Mouse (Mus musculus) liver, embryonic 13.5 days (tissue): ENCODE data around the gene Mcpt8. TPM values are rescaled to one million over a fixed set of nuclear protein-coding genes. Genes with fewer than 3 reads are reported as not detected.
"Not testable (repeated sequence)": the region's sequence is repeated elsewhere in the genome, so short reads cannot be mapped to it uniquely, and the experiment has no call there.

ENCODE experiments used
- ATAC-seq: fragments of 200-750 bp; cut with Nextera tagmentation; 2 replicates; pipeline ENCODE4 v1.8.0; 2017; ENCODE audit warnings: low read depth, mild to moderate bottlenecking, moderate number of reproducible peaks, moderate library complexity
- DNase-seq: peaks from one replicate; pipeline ENCODE4 v3.0.0; 2022
- H3K27ac ChIP-seq: fragments of 300-500 bp; sonication (generic); 2 replicates; pipeline ENCODE4 v1.5.1; 2015; ENCODE audit warnings: moderate library complexity, mild to moderate bottlenecking, inconsistent platforms
- H3K27me3 ChIP-seq: fragments of 300-500 bp; sonication (generic); 2 replicates; pipeline ENCODE4 v1.6.1; 2015; ENCODE audit warnings: mild to moderate bottlenecking, inconsistent platforms
- H3K36me3 ChIP-seq: fragments of 300-500 bp; sonication (generic); 2 replicates; pipeline ENCODE4 v1.6.1; 2015; ENCODE audit warnings: mild to moderate bottlenecking, inconsistent platforms
- H3K4me1 ChIP-seq: fragments of 300-500 bp; sonication (generic); replicated peaks from 2 replicates; pipeline ENCODE4 v1.6.1; 2015; ENCODE audit warnings: inconsistent platforms
- H3K4me2 ChIP-seq: fragments of 300-500 bp; sonication (generic); 2 replicates; pipeline ENCODE4 v1.6.1; 2015; ENCODE audit warnings: inconsistent platforms, mild to moderate bottlenecking, moderate library complexity
- H3K4me3 ChIP-seq: fragments of 300-500 bp; sonication (generic); replicated peaks from 2 replicates; pipeline ENCODE4 v1.5.1; 2015; ENCODE audit warnings: mild to moderate bottlenecking, inconsistent platforms
- H3K9ac ChIP-seq: fragments of 300-500 bp; sonication (generic); 2 replicates; pipeline ENCODE4 v1.6.1; 2015; ENCODE audit warnings: mild to moderate bottlenecking, inconsistent platforms
- H3K9me3 ChIP-seq: fragments of 300-500 bp; sonication (generic); replicated peaks from 2 replicates; pipeline ENCODE4 v1.6.1; 2016; ENCODE audit warnings: inconsistent platforms
- WGBS: fragments of 180-500 bp; shearing (Covaris S2); methylation state at CpG from one replicate; pipeline ENCODE4 v1.1.7; 2015; ENCODE audit not compliant: insufficient replicate concordance; 5-methylcytosine and 5-hydroxymethylcytosine counted together
- polyA plus RNA-seq: library from polyadenylated mRNA; unstranded; fragments of >200 nt; fragmentation: Nextera tagmentation; extraction: Ambion mirVana; gene quantifications from 2 replicates; pipeline ENCODE4 v1.2.1, GENCODE M21; 2015

Mcpt8 gene
- polyA plus RNA-seq: 2.3 and 3.3 TPM in 2 replicates

DNA sequence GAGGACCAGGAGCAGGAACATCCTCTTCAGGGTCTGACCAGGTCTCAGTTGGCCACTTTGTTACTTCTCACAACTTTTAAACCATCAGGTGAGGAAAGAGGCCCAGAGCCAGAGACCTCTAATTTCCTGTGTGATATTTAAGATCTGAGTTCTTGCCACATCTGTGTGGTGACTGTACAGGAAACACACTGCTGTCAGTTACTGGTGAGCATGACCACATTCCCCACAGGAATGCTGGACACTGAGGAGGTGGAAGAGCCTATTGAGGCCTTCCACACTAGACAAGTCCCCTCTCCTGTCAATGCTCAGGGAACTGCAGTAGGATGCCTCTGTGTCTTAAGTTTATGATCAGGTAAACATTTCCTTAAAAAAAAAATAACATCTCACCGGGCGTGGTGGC, at the start of gene Mcpt8:
Gene Mcpt8 (minus strand): TSS at position 107 of the 400 bp plus-strand sequence.
- Histone ChIP-seq H3K4me2 (no peak within 1 kb of the TSS), H3K9ac (no peak within 1 kb of the TSS), H3K4me1 (no peaks in the 10 kb centered on the region), H3K27me3 (no peaks in the 10 kb centered on the region), H3K27ac (no peak within 1 kb of the TSS), H3K9me3 (no peaks in the 10 kb centered on the region), H3K36me3 (no peaks in the 10 kb centered on the region), H3K4me3 (no peak within 1 kb of the TSS)
- no peak for DNase-seq
- no peak for ATAC-seq
- 75% methylated on average over 2 of the region's 2 CpGs for WGBS

DNA sequence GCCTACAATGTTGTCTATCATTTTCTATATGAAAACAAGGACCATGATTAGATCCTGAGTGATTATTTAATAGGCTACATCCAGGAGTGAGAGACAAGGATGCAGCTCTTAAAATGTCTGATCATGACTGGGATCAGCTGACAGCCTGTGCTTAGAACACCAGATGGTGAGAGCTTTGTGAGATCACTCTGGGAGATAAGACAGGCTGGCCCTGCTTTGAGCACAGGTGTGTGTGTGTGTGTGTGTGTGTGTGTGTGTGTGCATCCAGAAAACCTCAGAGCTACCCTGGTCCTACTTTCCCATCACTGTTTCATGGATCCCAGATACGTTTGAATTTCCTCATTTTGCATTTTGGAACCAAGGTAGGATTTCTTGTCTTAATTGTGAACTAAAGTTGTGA, 48.6 kb upstream of the Mcpt8 start:
- H3K4me2 ChIP-seq, H3K4me3 ChIP-seq, ATAC-seq, DNase-seq, H3K27me3 ChIP-seq, H3K27ac ChIP-seq, H3K9ac ChIP-seq, H3K4me1 ChIP-seq, H3K9me3 ChIP-seq, H3K36me3 ChIP-seq: not testable (repeated sequence)
- WGBS: 61% methylated on average over 1 of the region's 1 CpGs

- H3K9me3 ChIP-seq, H3K27me3 ChIP-seq, H3K4me1 ChIP-seq, DNase-seq, H3K9ac ChIP-seq, H3K27ac ChIP-seq, H3K4me3 ChIP-seq, H3K4me2 ChIP-seq, H3K36me3 ChIP-seq, ATAC-seq: not testable (repeated sequence)
- 41% methylated on average over 2 of the region's 2 CpGs for WGBS
Measured at GRCm38 (mm10) chr14:56132508-56132907, 47.4 kb upstream of the Mcpt8 start, which contains the start of gene Gzmd. Gene Gzmd, minus strand, starts transcription at chr14:56132608.

- no peak overlapping the region for H3K9ac ChIP-seq
- no peak overlapping the region for H3K27ac ChIP-seq
- no peak for DNase-seq
- no peaks in the 10 kb centered on the region for H3K9me3 ChIP-seq
- ATAC-seq: no peak
- H3K4me3 ChIP-seq: no peak overlapping the region
- no peaks in the 10 kb centered on the region for H3K27me3 ChIP-seq
- H3K36me3 ChIP-seq: no peaks in the 10 kb centered on the region
- H3K4me1 ChIP-seq: no peaks in the 10 kb centered on the region
- WGBS: 32% methylated on average over 3 of the region's 3 CpGs
- H3K4me2 ChIP-seq: no peak overlapping the region
Measured at GRCm38 (mm10) chr14:56128341-56128740, 43.3 kb upstream of the Mcpt8 start.

DNA sequence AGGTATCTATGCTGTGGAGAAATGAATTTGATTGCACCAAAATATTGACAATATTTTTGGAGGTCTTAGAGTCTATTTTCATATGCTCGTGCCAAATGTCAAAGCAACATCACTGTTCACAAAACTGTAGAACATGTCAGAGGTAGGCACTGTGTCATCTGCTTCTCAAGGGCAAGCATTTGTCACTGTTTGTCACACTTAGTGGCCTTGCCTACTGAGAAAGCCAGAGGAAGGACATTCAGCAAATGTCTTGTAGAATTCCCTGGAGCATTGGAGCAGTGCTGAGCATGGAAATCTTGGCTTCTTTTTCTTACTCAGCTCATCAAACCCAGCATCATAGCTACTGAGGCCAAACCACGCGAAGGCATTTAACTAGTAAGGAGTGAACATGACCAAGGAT, 38.4 kb upstream of the Mcpt8 start:
- WGBS: 56% methylated on average over 3 of the region's 3 CpGs

GRCm38 (mm10) chr14:56120525-56120924, 35.5 kb upstream of the Mcpt8 start, which contains the start of gene Gzme:
Gene Gzme, minus strand, starts transcription at chr14:56120625.
- Histone ChIP-seq H3K9me3 (no peaks in the 10 kb centered on the region), H3K27me3 (no peaks in the 10 kb centered on the region), H3K27ac (no peak within 1 kb of the TSS), H3K9ac (no peak within 1 kb of the TSS), H3K4me2 (no peak within 1 kb of the TSS), H3K4me1 (no peaks in the 10 kb centered on the region), H3K4me3 (no peak within 1 kb of the TSS), H3K36me3 (no peaks in the 10 kb centered on the region)
- ATAC-seq (no peak), DNase-seq (no peak)

More for the DNA sequence above, 38.4 kb upstream of the Mcpt8 start:
- Histone ChIP-seq H3K27ac (no peak overlapping the region), H3K9me3 (no peaks in the 10 kb centered on the region), H3K9ac (no peak overlapping the region), H3K4me1 (no peaks in the 10 kb centered on the region), H3K36me3 (no peaks in the 10 kb centered on the region), H3K27me3 (no peaks in the 10 kb centered on the region), H3K4me2 (no peak overlapping the region), H3K4me3 (no peak overlapping the region)
- ATAC-seq (no peak), DNase-seq (no peak)

DNA sequence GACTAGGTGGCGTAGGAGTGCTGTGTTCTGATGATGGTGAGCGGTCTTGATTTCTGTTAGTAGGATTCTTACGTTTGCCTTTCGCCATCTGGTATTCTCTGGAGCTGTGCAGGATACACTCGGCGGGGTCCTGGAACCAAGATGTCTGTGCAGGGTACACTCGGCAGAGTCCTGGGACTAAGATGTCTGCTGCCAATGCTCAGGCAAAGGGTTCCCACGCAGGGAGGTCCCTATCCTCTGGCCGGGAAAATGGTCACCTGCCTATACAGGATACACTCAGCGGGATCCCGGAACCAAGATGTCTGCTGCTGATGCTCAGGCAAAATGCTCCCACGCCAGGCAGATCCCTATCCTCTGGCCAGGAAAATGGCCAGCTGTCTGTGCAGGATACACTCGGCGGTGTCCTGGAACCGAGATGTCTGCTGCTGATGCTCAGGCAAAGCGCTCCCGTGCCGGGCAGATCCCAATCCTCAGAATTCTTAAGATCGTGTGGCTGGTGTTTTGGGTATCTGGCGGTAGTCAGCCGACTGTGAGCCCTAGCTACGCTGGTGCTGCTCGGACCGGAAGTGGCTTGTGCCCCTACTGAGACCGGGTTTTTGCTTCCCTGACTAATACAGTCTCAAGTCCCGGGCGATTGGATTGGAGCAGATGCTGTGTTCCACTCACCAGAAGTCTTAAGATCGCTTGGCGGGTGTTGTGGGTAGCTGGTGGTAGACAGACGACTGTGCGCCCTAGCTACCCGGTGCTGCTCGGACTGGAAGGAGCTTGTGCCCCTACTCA, 30.6 kb upstream of the Mcpt8 start:
- H3K4me3 ChIP-seq, H3K9me3 ChIP-seq, DNase-seq, H3K4me1 ChIP-seq, H3K9ac ChIP-seq, H3K27me3 ChIP-seq, H3K4me2 ChIP-seq, H3K36me3 ChIP-seq, H3K27ac ChIP-seq, ATAC-seq: not testable (repeated sequence)
- 75% methylated on average over 33 of the region's 33 CpGs for WGBS

DNA sequence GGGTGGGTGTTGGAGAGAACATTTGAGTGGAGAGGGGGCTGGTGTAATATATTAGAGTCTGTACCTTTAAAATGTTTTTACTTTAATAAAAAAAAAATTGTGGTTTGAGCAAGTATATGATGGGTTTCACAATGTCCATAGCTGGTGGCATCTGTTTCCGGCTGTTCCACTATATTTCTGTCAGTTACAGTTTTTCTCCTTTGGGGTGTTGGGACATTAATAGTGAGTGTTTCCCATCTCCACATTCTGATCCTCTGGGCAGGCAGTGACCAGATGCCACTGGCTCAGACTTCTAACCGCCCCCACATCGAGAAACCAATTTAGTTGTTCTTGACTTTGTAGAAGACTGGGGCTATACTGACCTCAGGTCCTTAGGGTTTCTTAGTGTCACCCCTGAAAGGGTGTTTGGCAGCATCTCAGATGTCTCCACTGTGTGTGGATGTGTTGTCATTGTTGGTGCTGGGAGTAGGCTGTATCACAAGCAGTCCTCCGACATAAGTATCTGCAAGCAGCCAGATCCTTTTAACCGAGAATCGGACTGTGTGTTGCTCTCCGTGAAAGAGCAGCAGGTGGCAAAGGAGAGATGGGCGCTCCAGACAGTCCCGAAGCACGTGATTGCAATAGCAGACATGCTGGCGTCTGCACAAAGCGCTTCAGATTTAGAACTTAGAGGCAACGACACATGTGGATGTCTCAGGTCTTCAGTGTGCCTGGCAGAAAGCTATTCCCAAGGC, 20.5 kb upstream of the Mcpt8 start:
- Histone ChIP-seq H3K27ac (no peak overlapping the region), H3K27me3 (no peaks in the 10 kb centered on the region), H3K4me1 (no peaks in the 10 kb centered on the region), H3K4me2 (no peak overlapping the region), H3K4me3 (no peak overlapping the region), H3K9me3 (no peaks in the 10 kb centered on the region), H3K9ac (no peak overlapping the region), H3K36me3 (no peaks in the 10 kb centered on the region)
- ATAC-seq (no peak), DNase-seq (no peak)
- WGBS: 68% methylated on average over 13 of the region's 13 CpGs

- Histone ChIP-seq H3K9me3 (no peaks in the 10 kb centered on the region), H3K4me2 (no peak overlapping the region), H3K9ac (no peak overlapping the region), H3K4me1 (no peaks in the 10 kb centered on the region), H3K4me3 (no peak overlapping the region), H3K27me3 (no peaks in the 10 kb centered on the region), H3K36me3 (no peaks in the 10 kb centered on the region), H3K27ac (no peak overlapping the region)
- DNase-seq: no peak
- ATAC-seq: no peak
- 54% methylated on average over 5 of the region's 5 CpGs for WGBS
Measured at GRCm38 (mm10) chr14:56105016-56105415, 19.9 kb upstream of the Mcpt8 start.

GRCm38 (mm10) chr14:56103452-56103851, 18.4 kb upstream of the Mcpt8 start:
- Histone ChIP-seq H3K9ac (no peak overlapping the region), H3K4me1 (no peaks in the 10 kb centered on the region), H3K27ac (no peak overlapping the region), H3K27me3 (no peaks in the 10 kb centered on the region), H3K36me3 (no peaks in the 10 kb centered on the region), H3K4me2 (no peak overlapping the region), H3K9me3 (no peaks in the 10 kb centered on the region), H3K4me3 (no peak overlapping the region)
- no peak for ATAC-seq
- DNase-seq: no peak
- WGBS: 55% methylated on average over 3 of the region's 3 CpGs

GRCm38 (mm10) chr14:56102386-56102785, 17.3 kb upstream of the Mcpt8 start, which contains the start of gene Ctsg:
Gene Ctsg, minus strand, starts transcription at chr14:56102574.
- H3K4me2 ChIP-seq: no peak within 1 kb of the TSS
- H3K27ac ChIP-seq: no peak within 1 kb of the TSS
- H3K4me1 ChIP-seq: no peaks in the 10 kb centered on the region
- H3K36me3 ChIP-seq: no peaks in the 10 kb centered on the region
- H3K4me3 ChIP-seq: no peak within 1 kb of the TSS
- DNase-seq: no peak
- ATAC-seq: no peak
- 47% methylated on average over 10 of the region's 10 CpGs for WGBS
- no peaks in the 10 kb centered on the region for H3K9me3 ChIP-seq
- no peak within 1 kb of the TSS for H3K9ac ChIP-seq
- no peaks in the 10 kb centered on the region for H3K27me3 ChIP-seq
